Mouse (Mus musculus) macrophage (primary cell): ENCODE results near the gene Tgfb1. TPM values are rescaled to one million over a fixed set of nuclear protein-coding genes. Genes with fewer than 3 reads are reported as not detected.

ENCODE experiments used
- H3K27ac ChIP-seq: fragments of 350-480 bp; formaldehyde crosslinking; 2 replicates; pipeline ENCODE4 v1.9.0; 2021
- H3K36me3 ChIP-seq: fragments of 350-480 bp; formaldehyde crosslinking; 2 replicates; pipeline ENCODE4 v1.9.0; 2021; ENCODE audit errors: inconsistent target
- H3K4me3 ChIP-seq: fragments of 350-480 bp; formaldehyde crosslinking; 2 replicates; pipeline ENCODE4 v1.9.0; 2021; ENCODE audit errors: inconsistent target
- H3K79me2 ChIP-seq: fragments of 350-480 bp; formaldehyde crosslinking; 2 replicates; pipeline ENCODE4 v1.9.0; 2021; ENCODE audit errors: inconsistent target
- WGBS: methylation state at CpG from one replicate; pipeline ENCODE4 v1.1.7; 2026; ENCODE audit warnings: inconsistent platforms; ENCODE audit not compliant: missing documents; 5-methylcytosine and 5-hydroxymethylcytosine counted together
- polyA plus RNA-seq: library from polyadenylated mRNA; stranded (reverse); fragments of 250-400 nt; gene quantifications from 3 replicates; pipeline ENCODE4 v1.2.4, GENCODE M21; 2018; ENCODE audit warnings: inconsistent platforms
- total RNA-seq, 78 experiments: library from RNA; depleted of rRNA; stranded (reverse); fragments of 250-400 nt; gene quantifications; 1 replicate in 9 of 78; 2 replicates in 24 of 78; 3 replicates in 43 of 78; 4 replicates in 2 of 78; pipeline ENCODE4 v1.2.4; 2018; ENCODE audit warnings: inconsistent platforms in 56 of 78

The Tgfb1 gene
- 100 to 1,000 TPM; 119 to 524 (median 241) TPM for total RNA-seq (2018; cell fraction: chromatin; rRNA removed)
- total RNA-seq (2018; cell fraction: cytosol; rRNA removed): 100 to 1,000 TPM; 316 to 653 (median 465) TPM
- total RNA-seq (2018; cell fraction: nucleus; rRNA removed): 100 to 1,000 TPM; 187 to 584 (median 334) TPM
- polyA plus RNA-seq: 329 to 471 TPM (median 343 TPM) in 3 replicates

GRCm38 (mm10) chr7:25686680-25687531 is at the start of gene Tgfb1:
Tgfb1 (plus strand) TSS chr7:25687002.
- Histone ChIP-seq H3K27ac (peak within 1 kb of the TSS; percentile 91), H3K4me3 (peak within 1 kb of the TSS; percentile 81), H3K36me3 (peaks cover 3% of the 10 kb centered on the region; the same call in 1 of the 2 replicates), H3K79me2 (peaks cover 64% of the 10 kb centered on the region)
- 2% methylated on average over 46 of the region's 69 CpGs for WGBS

- no peak overlapping the region for H3K4me3 ChIP-seq
- 97% methylated on average over 5 of the region's 5 CpGs for WGBS
- H3K27ac ChIP-seq: no peak overlapping the region
- peaks cover 6% of the 10 kb centered on the region; the same call in 1 of the 2 replicates for H3K36me3 ChIP-seq
- H3K79me2 ChIP-seq: no peaks in the 10 kb centered on the region; the same call in 1 of the 2 replicates
These were observed 49.7 kb upstream of the Tgfb1 start for GRCm38 (mm10) chr7:25637099-25637498.

GRCm38 (mm10) chr7:25639754-25640153 is 47.0 kb upstream of the Tgfb1 start:
- H3K4me3 ChIP-seq: no peak overlapping the region
- no peak overlapping the region for H3K27ac ChIP-seq
- whole genome bisulfite sequencing: 95% methylated on average over 4 of the region's 4 CpGs
- H3K36me3 ChIP-seq: peaks cover 6% of the 10 kb centered on the region; the same call in 1 of the 2 replicates
- no peaks in the 10 kb centered on the region for H3K79me2 ChIP-seq

GRCm38 (mm10) chr7:25644136-25644535 is 42.7 kb upstream of the Tgfb1 start:
- H3K4me3 ChIP-seq: no peak overlapping the region
- 23% methylated on average over 10 of the region's 10 CpGs for WGBS
- no peak overlapping the region for H3K27ac ChIP-seq
- peaks cover 6% of the 10 kb centered on the region; the same call in 1 of the 2 replicates for H3K36me3 ChIP-seq
- no peaks in the 10 kb centered on the region; the same call in 1 of the 2 replicates for H3K79me2 ChIP-seq

GRCm38 (mm10) chr7:25644631-25645030 is 42.2 kb upstream of the Tgfb1 start:
- 31% methylated on average over 4 of the region's 4 CpGs for WGBS
- no peak overlapping the region for H3K4me3 ChIP-seq
- H3K27ac ChIP-seq: no peak overlapping the region
- peaks cover 6% of the 10 kb centered on the region; the same call in 1 of the 2 replicates for H3K36me3 ChIP-seq
- H3K79me2 ChIP-seq: no peaks in the 10 kb centered on the region; the same call in 1 of the 2 replicates

- Histone ChIP-seq H3K36me3 (peaks cover 6% of the 10 kb centered on the region; the same call in 1 of the 2 replicates), H3K79me2 (no peaks in the 10 kb centered on the region; the same call in 1 of the 2 replicates), H3K27ac (no peak overlapping the region), H3K4me3 (no peak overlapping the region)
- 26% methylated on average over 14 of the region's 14 CpGs for WGBS
These were observed 41.7 kb upstream of the Tgfb1 start for GRCm38 (mm10) chr7:25645074-25645473.

- H3K79me2 ChIP-seq: no peaks in the 10 kb centered on the region; the same call in 1 of the 2 replicates
- no peak overlapping the region for H3K27ac ChIP-seq
- no peaks in the 10 kb centered on the region for H3K36me3 ChIP-seq
- H3K4me3 ChIP-seq: no peak overlapping the region
- 50% methylated on average over 5 of the region's 5 CpGs for WGBS
These were observed 39.2 kb upstream of the Tgfb1 start for GRCm38 (mm10) chr7:25647574-25648123.

- Histone ChIP-seq H3K4me3 (no peak overlapping the region), H3K27ac (peak overlapping the region; percentile 77), H3K36me3 (no peaks in the 10 kb centered on the region), H3K79me2 (peaks cover 6% of the 10 kb centered on the region; the same call in 1 of the 2 replicates)
- 0% methylated on average over 4 of the region's 5 CpGs for WGBS
These were observed 37.0 kb upstream of the Tgfb1 start for GRCm38 (mm10) chr7:25649839-25650238.

GRCm38 (mm10) chr7:25651281-25651680 is 35.5 kb upstream of the Tgfb1 start:
- Histone ChIP-seq H3K36me3 (no peaks in the 10 kb centered on the region), H3K27ac (peak overlapping the region; percentile 77), H3K79me2 (peaks cover 18% of the 10 kb centered on the region; the same call in 1 of the 2 replicates), H3K4me3 (no peak overlapping the region)
- 1% methylated on average over 8 of the region's 8 CpGs for WGBS

- H3K27ac ChIP-seq: peak overlapping the region; percentile 77; the same call in 1 of the 2 replicates
- peaks cover 29% of the 10 kb centered on the region; the same call in 1 of the 2 replicates for H3K79me2 ChIP-seq
- WGBS: 5% methylated on average over 11 of the region's 12 CpGs
These were observed 34.5 kb upstream of the Tgfb1 start for GRCm38 (mm10) chr7:25652244-25652759.

GRCm38 (mm10) chr7:25655601-25656428 is 31.0 kb upstream of the Tgfb1 start:
- WGBS: 72% methylated on average over 11 of the region's 11 CpGs
- Histone ChIP-seq H3K79me2 (peaks cover 54% of the 10 kb centered on the region; the same call in 1 of the 2 replicates), H3K27ac (no peak overlapping the region), H3K4me3 (no peak overlapping the region), H3K36me3 (no peaks in the 10 kb centered on the region)

More at GRCm38 (mm10) chr7:25652244-25652759, 34.5 kb upstream of the Tgfb1 start:
- H3K36me3 ChIP-seq: no peaks in the 10 kb centered on the region
- H3K4me3 ChIP-seq: no peak overlapping the region

GRCm38 (mm10) chr7:25657785-25658184 is 29.0 kb upstream of the Tgfb1 start:
- 0 out of 2 replicates have a peak overlapping the region, but pooled peaks have one; percentile 97 for H3K27ac ChIP-seq
- peak overlapping the region; percentile 93 for H3K4me3 ChIP-seq

GRCm38 (mm10) chr7:25658657-25659472 is 27.9 kb upstream of the Tgfb1 start, which contains the start of the genes Bckdha and Exosc5:
Bckdha (minus strand) TSS chr7:25658981.
Exosc5 (plus strand) TSS chr7:25659164.
- 0% methylated on average over 50 of the region's 50 CpGs for WGBS
- Histone ChIP-seq H3K4me3 (peak within 1 kb of the TSS; percentile 93), H3K36me3 (no peaks in the 10 kb centered on the region; the same call in 1 of the 2 replicates), H3K79me2 (peaks cover 76% of the 10 kb centered on the region; the same call in 1 of the 2 replicates), H3K27ac (peak within 1 kb of the TSS; percentile 97)

More at GRCm38 (mm10) chr7:25657785-25658184, 29.0 kb upstream of the Tgfb1 start:
- Histone ChIP-seq H3K36me3 (no peaks in the 10 kb centered on the region; the same call in 1 of the 2 replicates), H3K79me2 (peaks cover 72% of the 10 kb centered on the region; the same call in 1 of the 2 replicates)
- 31% methylated on average over 9 of the region's 10 CpGs for WGBS
